Mouse (Mus musculus) embryonic fibroblast, embryonic 13.5 days (primary cell): ENCODE results near the gene Gm29427.

ENCODE experiments used
- CTCF ChIP-seq: IDR thresholded peaks from 2 replicates; pipeline ENCODE4 v1.5.1; 2011; ENCODE audit warnings: mild to moderate bottlenecking, control low read depth, low read length, moderate library complexity, borderline replicate concordance; ENCODE audit not compliant: insufficient read depth
- POLR2A ChIP-seq: IDR thresholded peaks from 2 replicates; pipeline ENCODE4 v1.6.1; 2011; ENCODE audit warnings: low read depth, mild to moderate bottlenecking, control low read depth, low read length, moderate library complexity

- TF ChIP-seq POLR2A: no peak
- no peak for TF ChIP-seq CTCF
These were observed 44.1 kb upstream of the Gm29427 start for GRCm38 (mm10) chr1:130759689-130760088.
